Mouse (Mus musculus): ENCODE measurements around the gene Rmnd5b.
"Not testable (repeated sequence)": the region's sequence is repeated elsewhere in the genome, so short reads cannot be mapped to it uniquely, and the experiment has no call there.

The Rmnd5b gene

GRCm38 (mm10) chr11:51621776-51622175 lies 13.9 kb downstream of the Rmnd5b start:
- in situ Hi-C loops (cut with MboI, MseI), result no loop called here

- in situ Hi-C loops (cut with MboI, MseI), result no loop called here
Observed at GRCm38 (mm10) chr11:51620084-51620483, 15.6 kb downstream of the Rmnd5b start.

GRCm38 (mm10) chr11:51619409-51620060 lies 16.2 kb downstream of the Rmnd5b start, which contains the start of gene Nhp2:
Nhp2 (plus strand) TSS chr11:51619735.
- in situ Hi-C loops (cut with MboI, MseI), result loop anchor here (5.0 kb wide), 1 partner anchor 63 kb away; no protein-coding TSS in a partner anchor

- in situ Hi-C loops (cut with MboI, MseI), result loop anchor here (5.0 kb wide), 1 partner anchor 63 kb away; no protein-coding TSS in a partner anchor
Observed at GRCm38 (mm10) chr11:51618894-51619408, 16.7 kb downstream of the Rmnd5b start.

- in situ Hi-C loops (cut with MboI, MseI), result loop anchor here (5.0 kb wide), 1 partner anchor 65 kb away; no protein-coding TSS in a partner anchor
Observed at GRCm38 (mm10) chr11:51617693-51618092, 18.0 kb downstream of the Rmnd5b start.

- in situ Hi-C loops (cut with MboI, MseI), result loop anchor here (5.0 kb wide), 1 partner anchor 66 kb away; no protein-coding TSS in a partner anchor
Observed at GRCm38 (mm10) chr11:51616113-51616512, 19.6 kb downstream of the Rmnd5b start.

- in situ Hi-C loops (cut with MboI, MseI), result loop anchor here (5.0 kb wide), 1 partner anchor 67 kb away; no protein-coding TSS in a partner anchor
Observed at GRCm38 (mm10) chr11:51615601-51616000, 20.1 kb downstream of the Rmnd5b start.

- in situ Hi-C loops (cut with MboI, MseI), result loop anchor here (5.0 kb wide), 1 partner anchor 67 kb away; no protein-coding TSS in a partner anchor
Observed at GRCm38 (mm10) chr11:51615129-51615528, 20.6 kb downstream of the Rmnd5b start.

GRCm38 (mm10) chr11:51614256-51614655 lies 21.4 kb downstream of the Rmnd5b start:
- in situ Hi-C loops (cut with MboI, MseI), result no loop called here

GRCm38 (mm10) chr11:51609940-51610339 lies 25.8 kb downstream of the Rmnd5b start:
- in situ Hi-C loops (cut with MboI, MseI), result not testable (repeated sequence)

GRCm38 (mm10) chr11:51609266-51609909 lies 26.3 kb downstream of the Rmnd5b start:
- in situ Hi-C loops (cut with MboI, MseI), result no loop called here

GRCm38 (mm10) chr11:51607096-51607738 lies 28.5 kb downstream of the Rmnd5b start:
- in situ Hi-C loops (cut with MboI, MseI), result no loop called here

GRCm38 (mm10) chr11:51606447-51607095 lies 29.1 kb downstream of the Rmnd5b start, which contains the start of gene Hnrnpab:
Hnrnpab (minus strand) TSS chr11:51606847.
- in situ Hi-C loops (cut with MboI, MseI), result no loop called here

GRCm38 (mm10) chr11:51605602-51606446 lies 29.9 kb downstream of the Rmnd5b start:
- in situ Hi-C loops (cut with MboI, MseI), result no loop called here

GRCm38 (mm10) chr11:51602253-51602652 lies 33.4 kb downstream of the Rmnd5b start:
- in situ Hi-C loops (cut with MboI, MseI), result no loop called here

- in situ Hi-C loops (cut with MboI, MseI), result no loop called here
Observed at GRCm38 (mm10) chr11:51597553-51597952, 38.1 kb downstream of the Rmnd5b start.

- in situ Hi-C loops (cut with MboI, MseI), result no loop called here
Observed at GRCm38 (mm10) chr11:51595459-51596083, 40.1 kb downstream of the Rmnd5b start.

- in situ Hi-C loops (cut with MboI, MseI), result no loop called here
Observed at GRCm38 (mm10) chr11:51594715-51595350, 40.9 kb downstream of the Rmnd5b start.

GRCm38 (mm10) chr11:51593849-51594248 lies 41.8 kb downstream of the Rmnd5b start:
- in situ Hi-C loops (cut with MboI, MseI), result no loop called here

GRCm38 (mm10) chr11:51593368-51593767 lies 42.3 kb downstream of the Rmnd5b start:
- in situ Hi-C loops (cut with MboI, MseI), result no loop called here

All from regulatory T cell (primary cell).